Mouse (Mus musculus) heart, postnatal 25 days (tissue): ENCODE data around the gene Slc25a5. TPM values are rescaled to one million over a fixed set of nuclear protein-coding genes. Genes with fewer than 3 reads are reported as not detected.

Experiments used
- DNase-seq: peaks from one replicate; pipeline ENCODE4 v3.0.0; 2022; ENCODE audit warnings: low spot score
- intact Hi-C: fragments of 180-260 bp; cut with DNase I; formaldehyde crosslinking; loops from one replicate; pipeline ENCODE4 v1.15.1; 2025
- total RNA-seq, 2 experiments: library from RNA; stranded (reverse); gene quantifications; 2 replicates each; pipeline ENCODE4 v1.2.3; 2021

Slc25a5 gene
- total RNA-seq, result 100 to 1,000 TPM; 473 to 488 TPM

DNA sequence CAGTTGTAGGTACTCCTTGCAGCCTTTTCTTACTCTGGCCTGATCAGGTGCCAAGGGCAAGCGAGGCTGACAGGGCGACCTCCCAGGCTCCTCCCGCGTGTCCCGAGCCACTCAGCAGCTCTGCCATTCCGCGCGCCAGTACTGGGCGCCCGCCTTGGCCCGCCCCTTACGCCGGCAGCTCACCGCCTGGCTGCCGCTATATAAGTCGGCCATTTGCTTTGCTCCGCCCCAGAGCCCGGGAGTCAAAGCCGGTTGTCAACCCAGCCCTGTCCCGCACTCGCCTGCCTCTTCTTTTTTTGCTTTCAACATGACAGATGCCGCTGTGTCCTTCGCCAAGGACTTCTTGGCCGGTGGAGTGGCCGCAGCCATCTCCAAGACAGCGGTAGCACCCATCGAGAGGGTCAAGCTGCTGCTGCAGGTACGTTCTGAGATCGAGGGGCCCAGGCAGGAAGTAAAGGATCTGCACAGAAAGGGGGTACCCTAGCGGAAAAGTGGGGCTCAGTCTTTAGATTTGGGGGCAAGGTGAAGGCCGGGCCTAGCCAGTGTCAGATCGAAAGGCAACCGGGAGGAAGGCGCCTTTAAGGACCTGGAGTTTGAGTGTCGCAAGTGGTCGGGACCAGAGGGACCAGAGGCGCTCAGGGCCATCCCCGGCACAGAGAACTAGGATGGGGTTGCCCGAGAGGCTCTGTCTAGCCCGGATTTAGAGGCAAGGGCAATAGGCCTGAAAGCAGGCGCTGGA is at the start of gene Slc25a5:
Slc25a5 (plus strand) TSS at position 228 of the 739 bp plus-strand sequence.
- peak; percentile 79 for DNase-seq
- intact Hi-C loops, result loop anchor here (2.0 to 5.0 kb wide), 2 partner anchors 15 to 33 kb away; no protein-coding TSS in a partner anchor

DNA sequence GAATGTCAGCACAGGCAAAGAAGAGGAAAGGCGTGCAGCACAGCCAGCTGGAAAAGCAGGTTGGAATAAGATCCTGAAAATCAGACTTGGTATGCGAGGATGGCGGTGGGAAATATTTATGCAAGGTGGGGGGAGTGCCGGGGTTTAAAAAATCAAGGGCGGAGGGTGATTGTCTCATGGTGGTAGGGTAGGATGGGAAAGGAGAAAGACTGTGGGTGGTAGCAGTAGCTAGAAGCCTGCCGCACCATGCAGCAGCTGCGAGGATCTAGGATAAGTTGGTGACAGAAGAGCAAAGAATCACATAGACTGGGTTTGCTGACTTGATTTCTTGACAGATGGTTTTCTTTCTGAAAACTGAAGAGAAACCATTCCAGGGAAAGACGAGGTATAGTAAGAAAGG is 48.7 kb upstream of the Slc25a5 start:
- intact Hi-C loops, result loop anchor here (10.0 kb wide), 1 partner anchor 112 kb away; no protein-coding TSS in a partner anchor
- DNase-seq, result no peak

DNA sequence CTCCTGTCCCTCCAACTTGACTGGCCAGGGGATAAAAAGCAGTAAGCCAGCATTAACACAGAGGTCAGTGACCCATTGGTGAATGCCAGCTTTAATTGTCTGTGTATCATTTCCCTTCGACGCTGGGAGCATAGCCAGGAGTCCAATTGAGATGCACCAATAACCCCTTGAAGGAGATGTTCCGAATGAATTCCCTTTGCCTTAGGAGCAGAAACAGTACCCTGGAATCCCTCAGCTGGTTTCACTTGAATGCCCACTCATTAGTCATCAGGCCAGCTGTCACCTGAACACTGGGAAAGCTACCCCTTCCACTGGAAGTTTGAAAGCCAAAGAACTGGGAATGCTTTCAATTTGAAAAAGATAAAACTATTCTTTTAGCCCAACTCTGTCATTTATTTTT is 46.9 kb upstream of the Slc25a5 start:
- no peak for DNase-seq
- intact Hi-C loops, result loop anchor here (10.0 kb wide), 1 partner anchor 114 kb away; no protein-coding TSS in a partner anchor

DNA sequence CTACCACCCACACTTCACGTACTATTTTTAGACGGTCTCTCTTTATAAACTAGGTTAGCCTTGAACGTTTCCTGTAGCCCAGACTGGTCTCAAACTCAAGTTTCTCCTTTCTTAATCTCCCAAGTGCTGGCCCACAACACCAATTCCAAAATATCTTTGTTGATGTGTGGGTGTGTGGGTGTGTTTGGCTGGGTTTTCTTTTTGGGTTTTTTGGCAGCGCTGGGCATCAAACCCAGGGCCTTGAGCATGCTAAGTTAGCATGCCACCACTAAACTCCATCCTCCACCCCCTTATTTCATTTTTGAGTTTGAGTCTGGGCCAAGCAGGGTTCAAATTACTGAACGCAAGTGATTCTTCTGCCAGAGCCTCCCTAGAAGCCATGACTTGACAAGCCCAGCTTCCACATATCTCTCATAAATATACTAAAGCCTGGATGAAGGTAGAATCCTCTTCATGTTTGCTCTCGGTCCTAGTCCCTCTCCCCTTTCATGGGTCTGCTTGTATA is 46.1 kb upstream of the Slc25a5 start:
- DNase-seq, result no peak
- intact Hi-C loops, result loop anchor here (10.0 kb wide), 1 partner anchor 115 kb away; no protein-coding TSS in a partner anchor

DNA sequence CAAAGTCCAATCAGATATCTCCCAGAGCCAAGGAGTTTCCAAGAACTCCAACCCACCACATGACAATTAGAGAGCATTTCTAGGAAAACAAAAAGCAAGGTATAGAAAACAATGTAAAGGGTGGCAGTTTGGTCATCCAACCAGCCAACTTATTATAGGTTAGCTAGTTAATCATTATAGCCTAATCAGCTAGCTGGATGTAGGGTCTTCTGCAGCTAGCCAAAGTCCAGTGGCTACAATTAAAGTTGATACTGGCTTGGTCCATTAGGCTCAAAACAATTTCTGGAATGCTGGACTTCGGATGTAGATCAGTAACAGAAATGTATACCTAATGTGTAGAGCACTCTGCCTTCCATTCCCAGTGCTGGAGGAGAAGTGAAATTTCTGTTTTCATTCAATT is 44.9 kb upstream of the Slc25a5 start:
- intact Hi-C loops, result no loop called here

DNA sequence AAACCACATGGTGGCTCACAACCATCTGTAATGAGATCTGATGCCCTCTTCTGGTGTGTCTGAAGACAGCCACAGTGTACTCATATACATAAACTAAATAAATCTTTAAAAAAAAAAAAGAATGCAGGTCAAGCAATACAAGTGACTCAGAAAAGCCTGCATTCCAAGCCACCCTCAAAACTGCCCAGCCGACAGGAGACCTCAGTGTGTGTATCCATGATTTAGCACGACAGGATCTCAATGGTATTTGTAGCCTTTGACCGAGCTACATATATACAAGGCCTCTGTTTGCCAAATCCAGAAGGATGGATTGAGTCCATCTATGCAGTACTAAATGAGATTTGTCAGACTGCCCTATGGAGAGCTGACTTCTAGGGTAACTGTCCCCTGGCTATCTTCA is 42.9 kb upstream of the Slc25a5 start:
- DNase-seq, result no peak
- intact Hi-C loops, result no loop called here

More for the DNA sequence above, 44.9 kb upstream of the Slc25a5 start:
- DNase-seq, result no peak

DNA sequence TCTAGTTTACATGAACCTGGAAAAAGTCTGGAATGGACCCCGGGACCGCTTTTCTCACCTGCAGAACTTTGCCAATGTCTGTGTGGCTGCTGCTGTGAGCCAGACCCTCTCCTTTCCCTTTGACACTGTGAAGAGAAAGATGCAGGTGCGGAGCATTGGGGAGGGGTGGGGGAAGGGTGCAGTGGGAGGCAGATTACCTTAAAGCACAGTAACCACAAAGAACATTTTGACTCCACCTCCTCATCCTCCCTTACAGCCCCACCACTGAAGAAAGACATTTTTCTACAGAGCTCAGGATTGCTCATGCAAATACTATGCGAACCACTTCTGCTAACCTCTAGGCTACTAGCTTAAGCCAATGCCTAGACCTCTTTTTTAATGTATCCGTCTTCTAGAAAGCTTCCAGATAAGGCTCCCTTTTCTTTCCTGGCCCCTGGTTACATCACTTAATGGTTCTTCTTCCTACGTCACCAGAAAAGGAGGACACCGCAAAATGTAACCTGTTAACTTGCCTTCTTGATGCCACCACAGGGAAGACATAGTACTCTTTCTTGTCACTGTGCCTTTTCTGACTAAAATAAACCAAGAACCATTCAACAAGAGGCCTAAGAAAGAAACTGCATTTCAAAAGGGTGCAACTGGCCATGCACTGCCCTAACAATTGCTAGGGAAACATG is 37.5 kb upstream of the Slc25a5 start:
- no peak for DNase-seq
- intact Hi-C loops, result no loop called here

DNA sequence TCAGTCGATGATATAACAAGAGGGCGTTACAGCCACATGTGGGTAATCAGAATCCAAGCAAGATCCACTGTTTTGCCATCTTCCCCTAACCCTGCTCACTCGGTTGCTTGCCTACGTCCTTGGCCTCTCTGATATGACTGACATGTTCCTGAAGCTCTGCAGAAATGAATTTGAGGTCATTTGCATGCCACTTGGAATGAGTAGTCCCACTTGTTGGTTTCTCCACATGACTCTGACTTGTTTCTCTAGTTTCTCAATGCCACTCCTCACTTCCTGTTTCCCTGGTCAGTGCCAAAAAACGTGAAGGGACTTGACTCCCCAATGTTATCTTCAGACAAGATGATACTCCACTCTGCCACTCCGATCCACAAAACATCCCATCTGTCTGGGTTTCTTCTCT is 36.9 kb upstream of the Slc25a5 start:
- intact Hi-C loops, result no loop called here

DNA sequence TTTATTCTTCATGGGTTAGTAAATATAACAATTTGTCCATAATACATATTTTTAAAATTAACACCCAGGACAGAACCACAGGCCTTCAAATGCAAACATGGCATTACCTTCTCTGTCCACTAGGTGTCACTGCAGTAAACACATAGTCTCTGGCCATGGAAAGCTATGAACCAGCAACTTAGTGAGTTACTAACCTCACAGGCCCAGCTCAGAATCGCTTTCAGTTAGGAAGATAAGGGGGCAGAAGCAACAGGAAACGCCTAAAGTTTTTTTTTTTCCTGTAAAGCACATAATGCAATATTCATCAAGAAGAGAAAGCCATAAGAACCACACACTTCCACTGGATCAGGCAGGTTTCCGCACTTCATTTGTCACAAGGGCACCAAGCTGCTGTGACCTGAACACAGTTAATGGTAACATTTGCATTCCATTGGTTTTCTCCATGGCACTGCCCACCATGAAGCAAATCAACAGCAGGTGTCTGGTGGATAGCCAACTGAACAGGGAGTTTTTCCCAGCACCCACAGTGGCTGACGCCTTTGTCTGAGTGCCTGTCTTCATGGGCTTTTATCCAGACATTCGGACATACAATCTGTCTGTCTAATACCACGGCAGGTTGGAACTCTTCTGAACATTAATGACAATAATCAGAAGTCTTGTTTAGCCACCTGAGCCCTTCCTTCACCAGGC is 34.4 kb upstream of the Slc25a5 start:
- intact Hi-C loops, result loop anchor here (5.0 to 10.0 kb wide), 3 partner anchors 36 to 144 kb away; partner anchors contain the start of genes Nkrf and Slc25a5
- no peak for DNase-seq

More for the DNA sequence above, 36.9 kb upstream of the Slc25a5 start:
- no peak for DNase-seq

DNA sequence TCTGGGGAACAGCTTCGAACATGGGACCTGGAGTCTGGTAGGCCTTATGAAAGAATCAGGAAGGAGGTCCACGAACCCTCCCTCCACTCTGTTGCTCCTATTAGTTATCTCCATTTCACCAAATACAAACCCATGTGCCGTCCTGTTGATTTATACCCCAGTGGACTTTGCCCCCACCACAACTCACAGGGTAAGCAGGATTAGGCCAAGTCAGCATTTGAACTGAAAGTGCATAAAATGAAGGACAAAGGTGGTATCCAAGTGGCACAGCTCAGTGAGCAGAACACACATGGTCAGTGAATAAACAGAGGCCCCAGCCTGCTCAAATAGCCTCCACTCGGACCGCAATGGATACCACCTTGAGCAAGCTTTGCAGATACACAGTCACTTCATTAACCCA is 33.2 kb upstream of the Slc25a5 start:
- no peak for DNase-seq
- intact Hi-C loops, result loop anchor here (5.0 to 10.0 kb wide), 3 partner anchors 35 to 143 kb away; partner anchors contain the start of genes Nkrf and Slc25a5

DNA sequence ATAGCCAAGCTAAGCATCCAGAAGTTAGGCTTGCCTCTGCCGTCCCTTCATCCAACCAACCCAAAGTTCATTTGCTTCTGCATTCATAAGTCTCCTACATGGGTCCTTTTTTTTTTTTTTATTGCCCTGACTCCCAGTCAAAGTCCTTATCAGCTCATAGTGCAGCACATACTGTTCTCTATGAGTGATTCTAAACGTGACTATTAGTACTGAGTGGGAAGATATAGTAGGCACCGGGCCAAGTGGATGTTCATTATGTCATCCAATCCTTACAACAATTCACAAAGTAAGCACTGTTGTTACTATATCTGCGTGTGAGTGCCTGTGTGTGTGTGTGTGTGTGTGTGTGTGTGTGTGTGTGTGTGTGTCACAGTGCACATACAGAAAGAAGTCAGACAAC is 32.6 kb upstream of the Slc25a5 start:
- intact Hi-C loops, result loop anchor here (5.0 to 10.0 kb wide), 3 partner anchors 34 to 142 kb away; partner anchors contain the start of genes Nkrf and Slc25a5

DNA sequence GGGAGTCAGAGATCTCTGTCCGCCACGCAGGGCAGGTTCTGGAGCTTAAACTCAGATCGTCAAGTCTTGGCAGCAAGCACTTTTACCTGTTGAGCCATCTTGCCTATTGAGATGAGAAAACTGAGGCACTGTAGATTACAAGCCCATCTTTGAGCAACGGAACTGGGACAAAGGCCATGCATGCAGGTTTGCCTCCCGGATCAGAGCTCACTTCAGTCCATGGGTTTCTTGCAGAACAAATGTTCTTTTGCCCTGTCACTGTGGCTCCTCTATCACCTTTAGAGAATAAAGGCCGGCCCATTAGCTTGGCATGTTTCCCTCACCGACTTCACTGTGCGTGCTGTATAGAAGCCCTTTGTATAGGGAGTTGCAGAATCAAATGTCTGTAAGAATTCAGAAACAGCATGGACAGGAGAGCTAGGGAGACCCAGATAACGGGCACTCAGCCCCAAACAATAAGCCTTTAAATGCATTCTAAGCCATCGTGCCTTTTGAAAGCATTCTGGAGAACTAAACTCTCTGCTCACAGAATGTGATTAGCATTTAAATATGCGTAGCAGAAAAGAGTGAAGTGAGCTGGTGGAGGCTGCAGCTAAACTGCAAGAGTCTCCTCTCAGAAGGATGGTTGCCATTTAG is 32.0 kb upstream of the Slc25a5 start:
- DNase-seq, result no peak
- intact Hi-C loops, result loop anchor here (5.0 to 10.0 kb wide), 3 partner anchors 34 to 141 kb away; partner anchors contain the start of genes Nkrf and Slc25a5

More for the DNA sequence above, 32.6 kb upstream of the Slc25a5 start:
- DNase-seq, result no peak

DNA sequence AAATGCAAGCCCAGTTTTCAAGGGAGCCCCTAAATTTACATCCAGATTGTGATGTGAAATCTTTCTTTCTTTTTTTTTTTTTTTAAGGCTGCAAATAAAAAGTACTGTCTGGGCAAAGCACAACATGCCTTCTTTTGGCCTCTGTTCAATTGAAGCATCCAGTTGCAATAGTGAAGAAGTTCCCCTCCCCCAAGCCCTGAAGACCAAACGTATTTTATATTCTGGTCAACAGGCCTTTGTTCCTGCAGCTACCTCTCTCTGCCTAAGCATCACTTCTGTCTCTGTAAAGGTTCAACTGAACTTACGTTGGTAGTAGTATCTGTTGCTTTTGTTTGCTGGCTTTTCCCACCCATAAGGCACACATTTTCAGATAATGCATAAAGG is 31.5 kb upstream of the Slc25a5 start:
- intact Hi-C loops, result loop anchor here (5.0 to 10.0 kb wide), 3 partner anchors 33 to 141 kb away; partner anchors contain the start of genes Nkrf and Slc25a5

DNA sequence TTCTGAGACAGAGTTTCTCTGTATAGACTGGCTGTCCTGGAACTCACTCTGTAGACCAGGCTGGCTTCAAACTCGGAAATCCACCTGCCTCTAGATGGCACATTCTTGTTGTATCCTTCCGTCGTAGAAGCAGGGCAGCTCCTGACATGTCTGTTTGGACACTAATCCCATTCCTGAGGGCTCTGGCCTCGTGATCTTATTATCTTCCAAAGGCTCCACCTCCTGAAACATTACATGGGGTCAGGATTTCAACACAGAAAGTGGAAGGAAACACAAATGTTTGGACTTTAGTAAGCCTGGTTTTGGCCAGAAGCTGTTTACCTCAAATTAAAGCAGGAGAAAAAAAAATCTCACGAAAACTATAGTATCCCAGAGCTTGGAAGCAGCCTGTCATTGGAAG is 28.1 kb upstream of the Slc25a5 start:
- intact Hi-C loops, result loop anchor here (10.0 kb wide), 1 partner anchor 137 kb away; the partner anchor contains the start of gene Nkrf
- DNase-seq, result no peak

More for the DNA sequence above, 31.5 kb upstream of the Slc25a5 start:
- DNase-seq, result no peak

DNA sequence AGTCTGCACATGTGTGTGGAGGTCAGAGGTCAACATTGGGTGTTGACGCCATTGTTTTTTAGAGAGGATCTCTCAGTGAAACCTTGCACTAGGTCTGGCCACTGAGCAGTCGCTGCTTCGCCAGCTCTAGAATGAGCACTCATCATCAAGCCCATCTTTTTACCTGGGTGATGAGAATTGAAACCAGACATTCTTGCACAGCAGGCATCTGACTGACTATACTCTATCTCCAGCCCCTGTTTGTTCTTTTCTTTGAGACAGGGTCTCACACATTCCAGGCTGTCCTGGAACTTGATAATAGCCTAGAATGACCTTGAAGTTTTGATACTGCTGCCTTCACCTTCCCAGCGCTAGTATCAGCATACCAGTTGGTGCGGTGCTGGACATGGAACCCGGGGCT is 22.9 kb upstream of the Slc25a5 start:
- DNase-seq, result no peak
- intact Hi-C loops, result no loop called here

DNA sequence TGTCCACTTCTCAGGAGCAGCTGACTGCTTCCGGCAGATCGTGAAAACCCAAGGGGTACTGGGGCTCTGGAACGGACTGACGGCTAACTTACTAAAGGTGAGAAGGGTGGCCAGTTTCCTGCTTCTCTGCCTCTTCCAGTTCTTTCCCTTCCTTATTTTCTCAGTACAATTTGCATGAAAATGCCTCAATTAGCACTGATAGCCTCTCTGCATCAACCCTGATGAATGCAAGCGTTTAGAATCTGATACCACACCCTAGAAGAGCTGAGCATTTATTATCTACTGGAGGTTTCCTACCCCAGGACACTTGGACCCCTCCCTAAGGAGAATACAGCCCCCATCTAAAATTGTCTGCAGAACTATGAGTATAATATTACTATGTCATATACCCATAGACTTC is 19.9 kb upstream of the Slc25a5 start:
- intact Hi-C loops, result no loop called here
- DNase-seq, result no peak

DNA sequence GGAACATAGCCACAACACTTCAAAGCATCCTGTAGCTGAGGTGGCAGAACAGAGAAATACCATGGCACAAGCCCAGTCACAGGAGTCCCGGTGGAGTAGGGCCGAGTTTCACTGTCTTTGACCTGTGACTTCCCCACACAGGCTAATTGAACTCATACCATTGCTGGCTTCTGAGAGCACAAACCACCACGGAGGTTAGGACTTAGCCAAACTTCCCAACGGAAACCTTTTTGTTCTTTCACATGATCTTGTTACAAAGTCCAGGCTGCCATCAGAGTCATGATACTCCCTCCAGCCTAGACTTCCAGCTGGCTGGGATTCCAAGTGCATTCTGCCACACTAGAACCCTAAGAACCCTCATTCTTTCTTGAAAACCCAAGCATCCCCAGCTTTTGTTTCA is 17.8 kb upstream of the Slc25a5 start:
- intact Hi-C loops, result no loop called here
- no peak for DNase-seq

DNA sequence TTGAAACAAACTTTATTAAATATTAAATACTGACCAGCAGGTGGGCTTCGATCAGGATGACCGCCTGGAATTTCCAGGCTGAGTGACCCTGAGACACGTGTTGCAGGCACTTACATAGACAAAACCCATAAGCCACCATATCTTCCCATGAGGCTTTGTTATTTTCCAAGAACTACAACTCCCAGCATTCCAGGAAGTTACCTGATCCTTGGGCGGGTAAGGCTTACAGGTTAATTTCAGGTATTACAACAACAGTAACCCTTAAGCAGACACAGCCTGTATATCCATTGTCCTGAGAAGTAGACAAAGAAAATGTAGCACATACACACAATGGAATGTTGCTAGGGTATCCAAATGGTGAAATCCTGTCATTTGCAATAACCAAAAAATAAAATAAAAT is 6.1 kb upstream of the Slc25a5 start:
- intact Hi-C loops, result no loop called here
- no peak for DNase-seq

DNA sequence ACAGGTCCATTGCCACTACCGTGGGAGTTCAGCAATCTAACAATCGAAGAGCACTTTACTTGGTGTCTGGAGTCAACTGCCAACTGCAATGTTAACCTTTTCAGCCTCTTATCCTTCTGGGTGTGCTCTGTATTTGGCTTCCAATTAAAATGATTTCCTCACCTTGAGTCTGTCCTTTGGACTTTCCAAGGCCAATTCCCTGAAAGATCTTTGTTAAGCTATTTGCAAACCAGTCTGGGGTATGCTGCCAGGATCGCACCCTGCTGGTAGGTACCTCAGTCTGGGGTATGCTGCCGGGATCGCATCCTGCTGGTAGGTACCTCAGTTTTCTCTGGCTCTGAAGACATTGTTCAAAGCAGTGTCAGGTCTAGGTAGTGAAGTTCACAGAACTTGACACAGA is 880 bp upstream of the Slc25a5 start:
- intact Hi-C loops, result no loop called here

More for the DNA sequence above, 880 bp upstream of the Slc25a5 start:
- DNase-seq, result no peak
